Mouse (Mus musculus): ENCODE measurements around the gene Atad2b.
"Not testable (repeated sequence)": the region's sequence is repeated elsewhere in the genome, so short reads cannot be mapped to it uniquely, and the experiment has no call there.

Atad2b gene

DNA sequence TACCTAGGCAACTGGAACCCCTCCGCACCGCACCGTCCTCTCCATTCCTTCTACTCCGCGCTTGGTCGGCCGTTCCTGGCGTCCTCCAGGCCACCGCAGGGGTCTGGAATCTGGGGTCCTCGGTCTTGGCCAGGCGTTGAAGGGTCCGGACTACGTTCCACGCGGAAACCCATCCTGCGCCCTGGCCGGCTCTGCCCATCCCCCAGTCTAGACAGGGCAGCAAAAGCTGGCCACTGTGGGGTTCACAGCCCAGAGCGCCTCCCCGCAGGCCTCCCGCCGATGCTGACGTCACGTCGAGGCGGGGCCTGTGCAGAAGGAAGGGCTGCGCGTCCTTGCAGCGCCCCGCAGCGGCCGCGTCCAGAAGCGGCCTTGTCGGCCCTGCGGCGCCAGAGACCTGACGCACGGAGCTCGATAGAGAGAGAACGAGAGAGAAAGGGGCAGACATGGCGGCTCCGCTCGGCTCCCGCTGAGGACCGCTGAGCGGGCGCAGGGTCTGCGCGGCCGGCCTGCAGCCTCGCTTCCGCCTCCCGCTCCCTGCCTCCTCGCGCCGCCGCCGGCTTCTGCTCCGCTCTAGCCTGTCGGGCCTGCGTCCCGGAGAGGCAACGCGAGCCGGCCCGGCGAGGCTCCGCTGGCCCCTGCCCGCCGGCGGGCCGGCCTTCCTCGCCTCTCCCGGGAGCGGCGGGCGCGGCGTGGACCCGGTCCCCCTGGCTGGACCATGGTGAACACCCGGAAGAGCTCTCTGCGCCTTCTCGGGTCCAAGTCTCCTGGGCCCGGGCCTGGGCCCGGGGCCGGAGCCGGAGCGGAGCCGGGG, at the start of gene Atad2b:
TSS of gene Atad2b (plus strand) at position 360 of the 811 bp plus-strand sequence.
- peak; percentile 93 for DNase-seq (ENCODE audit: low read depth, low spot score)

DNA sequence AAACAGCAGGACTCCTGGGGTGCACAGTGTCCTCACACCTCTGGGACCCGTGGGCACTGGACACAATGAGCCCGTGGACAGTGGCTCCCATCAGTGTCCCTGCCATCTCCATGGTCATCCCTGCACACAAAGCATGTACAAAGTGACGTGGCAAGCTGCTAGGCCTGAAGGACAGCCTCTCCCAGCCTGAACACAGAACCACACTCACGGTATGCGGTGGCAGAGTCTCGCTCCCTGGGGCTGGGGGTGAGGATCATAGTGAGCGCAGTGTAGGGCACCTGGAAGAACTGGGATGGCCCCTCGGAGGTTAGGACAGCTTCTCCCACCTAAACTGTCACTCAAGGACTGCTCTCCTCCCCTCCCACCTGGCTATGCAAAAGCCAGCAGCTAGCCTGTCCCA, 48.2 kb upstream of the Atad2b start:
- no peak for DNase-seq (ENCODE audit: low read depth, low spot score)

DNA sequence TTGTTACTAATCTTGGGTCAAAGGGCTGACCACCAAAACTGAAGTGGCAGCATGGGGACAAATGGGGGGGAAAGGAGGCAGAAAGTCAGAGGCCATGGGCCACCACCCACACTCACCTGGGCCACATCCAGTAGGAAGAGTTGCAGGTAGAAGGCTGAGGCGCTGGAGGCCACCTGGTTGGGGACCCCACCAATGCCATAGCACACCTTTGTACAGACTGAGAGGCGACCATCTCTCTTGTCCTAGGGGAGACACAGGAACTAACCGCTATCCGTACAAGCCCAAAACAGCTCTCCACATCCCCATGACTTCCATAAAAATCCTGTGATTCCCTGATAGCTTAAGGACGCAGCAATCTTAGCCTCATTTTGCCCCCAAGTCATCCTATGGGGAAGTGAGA, 45.9 kb upstream of the Atad2b start:
- DNase-seq (ENCODE audit: low read depth, low spot score), result no peak

DNA sequence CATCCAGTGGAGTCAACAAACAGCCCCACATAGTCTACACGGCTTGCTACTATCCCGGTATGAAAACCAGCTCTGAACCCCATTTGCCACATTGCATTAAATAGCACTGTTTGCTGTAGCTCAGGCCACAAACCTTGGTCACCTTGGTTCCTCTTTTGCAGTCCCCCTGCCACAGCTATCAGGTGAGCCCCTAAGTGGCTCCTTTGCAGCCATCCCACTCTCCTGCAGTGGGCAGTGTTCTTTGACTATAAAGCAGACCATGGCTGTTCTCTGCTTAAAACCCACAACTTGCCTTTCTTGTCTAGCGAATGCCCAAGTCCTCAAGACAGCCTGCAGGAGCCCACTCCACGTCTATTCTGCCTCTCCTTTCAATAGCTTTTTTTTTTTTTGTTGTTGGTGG, 44.9 kb upstream of the Atad2b start:
- no peak for DNase-seq (ENCODE audit: low read depth, low spot score)

DNA sequence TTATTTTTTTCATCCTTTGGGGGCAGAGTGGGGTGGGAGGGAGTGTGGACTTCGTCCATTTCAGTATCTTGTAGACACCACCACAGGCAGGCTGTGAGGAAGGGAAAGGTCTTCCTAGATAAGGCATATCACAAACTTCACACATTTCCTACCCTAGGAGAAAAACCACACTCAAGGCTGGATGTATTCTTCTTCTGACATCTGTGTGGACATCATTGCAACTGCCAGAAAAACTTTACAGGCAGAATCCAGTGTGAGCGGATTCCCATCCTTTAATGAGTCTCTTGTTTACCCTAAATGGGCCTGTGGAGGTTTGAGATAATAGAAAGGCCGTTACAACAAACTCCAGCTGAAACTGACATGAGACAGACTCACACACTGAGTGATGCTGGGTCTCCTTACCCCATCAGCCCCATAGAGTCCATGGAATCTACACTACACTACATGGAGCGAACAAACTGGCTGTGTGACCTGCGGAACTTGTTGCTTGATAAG, 44.1 kb upstream of the Atad2b start:
- DNase-seq (ENCODE audit: low read depth, low spot score), result no peak

DNA sequence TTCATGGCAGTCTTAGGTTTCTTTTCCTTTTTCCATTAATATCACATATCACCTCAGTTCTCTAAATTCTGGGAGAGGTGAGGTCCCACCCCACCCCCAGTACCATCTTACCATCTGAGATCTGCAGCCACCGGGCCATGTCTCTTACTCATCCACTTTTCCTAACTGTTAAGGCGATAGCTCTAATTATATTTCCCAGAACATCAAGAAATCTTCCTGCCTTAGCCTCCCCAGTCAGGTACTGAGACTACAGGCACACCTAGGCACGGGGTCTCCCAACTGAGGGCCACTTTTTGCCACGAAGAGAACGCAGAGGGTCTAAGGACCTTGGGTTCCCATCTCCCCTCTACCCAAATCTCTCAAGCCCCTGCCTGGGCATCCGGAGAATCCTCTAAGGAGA, 43.6 kb upstream of the Atad2b start:
- DNase-seq (ENCODE audit: low read depth, low spot score), result no peak

DNA sequence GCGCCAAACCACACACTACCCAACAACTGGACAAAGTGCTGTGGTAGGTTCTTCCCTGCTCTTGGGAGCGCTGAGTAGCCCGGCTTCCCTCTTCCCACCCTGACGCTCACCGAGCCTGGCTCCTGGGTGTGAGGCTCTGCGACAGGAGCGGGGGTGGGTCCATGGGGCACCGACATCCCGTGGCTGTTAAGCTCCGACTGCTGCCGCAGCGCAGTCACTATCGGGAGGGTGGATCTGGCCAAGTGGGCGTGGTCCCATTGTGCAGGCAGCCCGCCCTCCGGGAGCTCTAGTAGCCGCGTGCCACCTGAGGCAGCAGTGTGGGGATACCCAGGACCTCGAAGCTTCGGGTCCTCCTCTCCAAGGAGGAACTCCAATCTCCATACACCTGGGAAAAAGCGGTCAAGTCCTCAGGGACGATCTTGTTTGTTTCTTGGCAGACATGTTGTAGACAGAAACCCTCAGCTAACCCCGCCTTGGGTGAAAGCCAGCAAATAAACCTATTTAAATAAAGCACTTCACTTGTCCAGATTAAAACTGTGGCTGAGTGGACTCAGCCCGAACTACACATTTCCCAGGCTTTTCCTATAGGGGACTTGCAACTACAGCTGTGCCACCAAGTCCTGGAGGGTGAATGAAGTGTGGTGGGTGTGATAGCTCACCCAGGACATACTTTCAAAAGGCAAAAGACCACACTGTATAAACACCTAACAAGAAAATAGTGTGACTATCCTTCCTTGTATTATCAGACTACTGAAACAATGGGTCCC, 42.8 kb upstream of the Atad2b start, which contains the start of gene Mfsd2b:
TSS of gene Mfsd2b (minus strand) at position 199 of the 767 bp plus-strand sequence.
- DNase-seq (ENCODE audit: low read depth, low spot score), result peak; percentile 87

DNA sequence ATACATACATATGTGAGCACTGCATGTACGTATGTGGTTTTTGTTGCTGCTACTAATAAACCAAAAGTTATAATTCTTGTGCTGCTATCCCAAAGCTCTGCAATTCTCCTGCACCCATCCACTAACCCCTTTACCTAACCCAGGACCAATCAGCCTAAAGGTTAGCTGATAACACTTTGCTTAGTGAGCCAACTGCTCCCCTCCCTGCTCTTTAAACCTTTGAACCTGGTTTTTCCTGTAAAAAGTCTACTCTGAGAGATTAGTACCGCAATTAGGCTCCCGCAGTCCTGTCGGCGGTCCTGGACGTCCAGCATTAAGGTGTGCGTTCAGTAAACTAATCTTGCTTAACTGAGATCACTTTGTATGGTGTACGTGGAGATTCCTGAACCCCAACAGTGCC, 41.5 kb upstream of the Atad2b start:
- no peak for DNase-seq (ENCODE audit: low read depth, low spot score)

DNA sequence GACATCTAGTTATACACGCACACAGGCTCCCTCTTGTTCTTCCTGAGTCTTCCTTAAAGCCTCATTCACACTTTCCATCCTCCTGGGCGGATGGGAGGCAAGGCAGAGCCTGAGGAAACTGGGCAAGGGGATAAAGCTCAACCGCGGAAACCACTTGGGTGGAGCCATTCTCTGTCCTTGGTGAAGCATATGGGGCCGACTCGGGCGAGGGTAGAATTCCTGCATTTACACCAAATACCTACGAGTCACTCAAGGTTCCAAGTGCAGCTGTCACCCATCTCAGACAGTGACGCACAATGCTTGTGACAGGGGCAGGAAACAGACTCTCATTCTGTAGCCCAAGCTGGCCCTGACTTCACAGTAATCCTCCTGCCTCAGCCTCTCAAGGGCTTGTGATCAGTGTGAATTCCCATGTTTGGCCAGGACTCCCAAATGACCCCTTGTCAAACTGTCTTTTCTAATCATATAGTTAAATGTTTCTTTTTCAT, 38.8 kb upstream of the Atad2b start:
- peak; percentile 73 for DNase-seq (ENCODE audit: low read depth, low spot score)

DNA sequence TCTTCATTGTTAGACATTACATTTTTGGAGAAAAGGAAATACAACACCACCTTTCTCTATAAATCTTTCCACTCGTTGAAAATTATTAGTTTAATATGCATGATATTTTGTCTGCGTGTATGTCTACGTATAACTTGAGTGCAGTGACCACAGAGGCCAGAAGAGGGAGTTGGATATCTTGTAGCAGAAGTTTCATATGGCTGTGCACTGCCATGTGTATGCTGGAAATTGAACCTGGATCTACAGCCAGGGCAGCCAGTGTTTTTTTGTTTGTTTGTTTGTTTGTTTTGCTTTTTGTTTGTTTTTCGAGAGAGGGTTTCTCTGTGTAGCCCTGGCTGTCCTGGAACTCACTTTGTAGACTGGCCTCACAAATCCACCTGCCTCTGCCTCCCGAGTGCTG, 38.1 kb upstream of the Atad2b start:
- peak; percentile 72 for DNase-seq (ENCODE audit: low read depth, low spot score)

DNA sequence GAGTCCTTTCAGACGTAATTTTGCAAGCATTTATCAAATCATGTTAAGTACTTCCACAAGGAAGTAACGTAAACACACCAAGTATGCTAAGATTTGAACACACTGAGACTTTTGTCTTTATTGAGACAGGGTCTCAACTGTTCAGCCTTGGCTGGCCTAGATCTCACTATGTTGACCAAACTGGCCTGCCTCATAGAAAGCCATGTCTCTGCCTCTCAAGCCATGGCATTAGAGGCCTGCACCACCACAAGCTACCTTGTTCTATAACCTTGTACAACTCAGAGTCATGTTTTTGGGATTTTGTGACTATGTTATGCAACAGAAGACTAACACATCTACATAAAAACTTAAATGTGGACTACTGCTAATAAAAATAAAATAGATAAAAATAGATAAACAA, 35.1 kb upstream of the Atad2b start:
- DNase-seq (ENCODE audit: low read depth, low spot score), result no peak

DNA sequence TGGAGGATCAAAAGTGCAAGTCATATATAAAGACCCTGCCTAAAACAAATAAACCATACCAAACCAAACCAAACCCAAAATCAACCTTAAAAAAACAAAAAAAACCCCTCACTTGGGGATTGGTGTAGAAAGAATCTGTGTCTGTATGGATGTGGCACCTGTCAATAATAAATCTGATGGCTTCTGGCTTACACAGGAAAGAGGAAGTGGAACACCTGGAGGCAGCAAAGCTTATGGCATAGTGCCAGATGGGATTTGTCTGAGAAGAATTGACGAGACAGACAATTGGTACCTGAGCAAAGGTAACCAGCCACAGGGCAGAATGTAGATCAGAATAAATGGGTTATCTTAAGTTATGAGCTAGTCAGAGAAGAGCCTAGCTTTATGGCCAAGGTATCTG, 32.1 kb upstream of the Atad2b start:
- DNase-seq (ENCODE audit: low read depth, low spot score), result no peak

DNA sequence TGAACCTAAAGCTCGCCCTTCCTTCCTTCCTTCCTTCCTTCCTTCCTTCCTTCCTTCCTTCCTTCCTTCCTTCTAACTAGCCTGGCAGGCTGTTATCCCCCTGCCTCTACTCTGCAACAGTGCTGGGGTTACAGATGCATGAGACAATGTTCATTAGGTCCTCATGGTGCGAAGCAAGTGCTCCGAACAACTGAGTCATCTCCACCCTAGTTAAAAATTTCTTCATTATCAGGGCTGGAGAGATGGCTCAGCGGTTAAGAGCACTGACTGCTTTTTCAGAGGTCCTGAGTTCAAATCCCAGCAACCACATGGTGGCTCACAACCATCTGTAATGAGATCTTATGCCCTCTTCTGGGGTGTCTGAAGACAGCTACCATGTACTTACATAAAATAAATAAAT, 30.6 kb upstream of the Atad2b start:
- DNase-seq (ENCODE audit: low read depth, low spot score), result not testable (repeated sequence)

DNA sequence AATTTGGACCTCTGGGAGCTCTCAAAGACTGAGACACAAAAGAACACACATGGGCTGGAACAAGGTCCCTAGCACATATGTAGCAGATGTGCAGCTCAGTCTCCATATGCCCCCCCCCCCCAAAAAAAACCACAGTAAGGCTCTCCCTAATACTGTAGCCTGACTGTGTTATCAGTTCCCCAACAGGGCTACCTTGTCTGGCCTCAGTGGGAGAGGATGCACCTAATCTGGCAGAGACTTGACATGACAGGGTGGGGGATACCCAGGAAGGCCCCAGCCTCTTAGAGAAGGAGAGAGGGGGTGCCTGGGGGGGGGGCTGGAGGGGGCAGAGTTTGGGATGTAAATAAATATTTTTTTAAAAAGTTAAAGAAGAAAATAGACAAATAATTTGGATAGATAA, 28.4 kb upstream of the Atad2b start:
- DNase-seq (ENCODE audit: low read depth, low spot score), result no peak

DNA sequence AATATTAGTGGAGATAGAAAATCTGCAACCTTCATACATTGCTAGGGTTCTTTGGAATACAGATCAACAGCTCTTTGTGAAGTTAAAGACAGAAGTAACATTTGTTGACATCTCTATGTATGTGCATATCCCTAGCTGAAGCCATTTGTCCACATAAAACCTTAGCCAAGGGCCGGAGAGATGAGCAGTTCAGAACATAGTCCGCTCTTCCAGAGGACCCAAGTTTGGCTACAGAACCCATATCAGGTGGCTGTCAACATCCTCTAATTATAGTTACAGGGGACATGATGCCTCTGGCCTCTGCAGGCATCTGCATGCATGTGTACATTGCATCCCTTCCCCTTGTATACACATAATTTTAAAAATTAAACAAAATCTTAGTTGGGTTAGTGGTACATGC, 27.9 kb upstream of the Atad2b start:
- DNase-seq (ENCODE audit: low read depth, low spot score), result no peak

DNA sequence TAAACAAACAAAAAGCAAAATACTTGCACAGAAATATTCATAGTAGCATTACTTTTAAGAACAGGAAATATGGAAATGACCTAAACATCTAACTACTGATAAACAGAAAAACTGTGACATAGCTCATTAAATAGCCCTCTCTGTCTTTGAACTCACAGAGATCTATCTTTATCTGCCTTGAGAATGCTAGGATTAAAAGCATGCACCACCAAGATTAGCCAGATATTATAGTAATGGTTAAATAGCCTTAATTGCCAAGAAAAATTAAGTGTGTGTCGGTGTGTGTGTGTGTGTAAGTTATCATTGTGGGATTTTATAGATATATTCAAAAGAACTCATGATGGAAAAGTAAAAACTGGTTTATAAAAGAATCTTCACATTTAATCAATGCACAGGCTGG, 27.3 kb upstream of the Atad2b start:
- DNase-seq (ENCODE audit: low read depth, low spot score), result no peak

DNA sequence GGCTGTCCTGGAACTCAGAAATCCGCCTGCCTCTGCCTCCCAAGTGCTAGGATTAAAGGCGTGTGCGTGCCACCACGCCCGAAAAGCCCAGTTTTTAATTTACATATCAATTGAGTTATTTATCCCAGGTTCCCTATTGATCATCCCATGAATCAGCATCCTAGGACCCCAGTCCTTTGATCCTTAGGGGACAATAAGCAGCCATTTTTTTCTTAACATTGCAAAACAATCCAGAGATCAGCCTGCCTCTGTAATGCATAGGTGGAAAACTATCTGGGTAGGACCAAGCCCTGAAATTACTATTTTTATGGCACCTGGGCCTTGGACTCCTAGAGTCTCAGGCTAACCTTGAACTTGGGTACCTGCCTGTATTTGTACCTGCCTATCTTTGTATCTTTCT, 19.1 kb upstream of the Atad2b start:
- peak; percentile 99 for DNase-seq (ENCODE audit: low read depth, low spot score)

DNA sequence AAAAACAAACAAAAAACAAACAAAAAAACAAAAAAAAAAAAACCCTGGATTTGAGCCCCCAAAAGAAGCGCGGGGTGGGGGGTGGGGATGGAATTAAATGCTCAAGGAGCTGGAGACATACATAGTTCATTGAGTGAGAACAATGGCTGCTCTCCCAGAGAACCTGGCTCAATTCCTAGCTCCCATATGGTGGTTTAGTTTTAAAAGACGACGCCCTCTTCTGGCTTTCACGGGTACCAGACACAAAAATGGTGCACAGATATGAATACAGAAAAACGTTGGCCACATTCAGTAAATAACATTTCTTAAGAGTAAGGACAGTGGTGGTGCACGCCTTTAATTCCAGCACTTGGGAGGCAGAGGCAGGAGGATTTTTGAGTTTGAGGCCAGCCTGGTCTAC, 11.2 kb upstream of the Atad2b start:
- peak; percentile 82 for DNase-seq (ENCODE audit: low read depth, low spot score)

DNA sequence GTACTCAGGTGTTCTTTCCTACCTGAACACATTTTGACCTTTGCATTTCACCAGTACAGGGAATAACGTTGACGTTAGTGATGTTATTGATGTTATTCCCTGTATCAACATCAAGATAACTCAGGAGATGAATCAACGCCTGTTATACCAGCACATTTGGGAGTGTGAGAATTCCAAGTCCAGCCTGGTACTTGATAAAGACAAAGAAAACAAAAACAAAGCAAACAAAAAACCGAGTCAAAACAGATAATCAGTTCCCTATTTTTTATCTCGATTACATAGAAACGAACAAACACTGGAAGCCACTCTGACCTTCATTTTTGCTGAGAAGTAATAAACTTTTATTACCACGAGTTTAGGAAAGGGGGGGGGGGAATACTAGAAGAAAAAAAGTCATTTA, 10.7 kb upstream of the Atad2b start:
- DNase-seq (ENCODE audit: low read depth, low spot score), result no peak

DNA sequence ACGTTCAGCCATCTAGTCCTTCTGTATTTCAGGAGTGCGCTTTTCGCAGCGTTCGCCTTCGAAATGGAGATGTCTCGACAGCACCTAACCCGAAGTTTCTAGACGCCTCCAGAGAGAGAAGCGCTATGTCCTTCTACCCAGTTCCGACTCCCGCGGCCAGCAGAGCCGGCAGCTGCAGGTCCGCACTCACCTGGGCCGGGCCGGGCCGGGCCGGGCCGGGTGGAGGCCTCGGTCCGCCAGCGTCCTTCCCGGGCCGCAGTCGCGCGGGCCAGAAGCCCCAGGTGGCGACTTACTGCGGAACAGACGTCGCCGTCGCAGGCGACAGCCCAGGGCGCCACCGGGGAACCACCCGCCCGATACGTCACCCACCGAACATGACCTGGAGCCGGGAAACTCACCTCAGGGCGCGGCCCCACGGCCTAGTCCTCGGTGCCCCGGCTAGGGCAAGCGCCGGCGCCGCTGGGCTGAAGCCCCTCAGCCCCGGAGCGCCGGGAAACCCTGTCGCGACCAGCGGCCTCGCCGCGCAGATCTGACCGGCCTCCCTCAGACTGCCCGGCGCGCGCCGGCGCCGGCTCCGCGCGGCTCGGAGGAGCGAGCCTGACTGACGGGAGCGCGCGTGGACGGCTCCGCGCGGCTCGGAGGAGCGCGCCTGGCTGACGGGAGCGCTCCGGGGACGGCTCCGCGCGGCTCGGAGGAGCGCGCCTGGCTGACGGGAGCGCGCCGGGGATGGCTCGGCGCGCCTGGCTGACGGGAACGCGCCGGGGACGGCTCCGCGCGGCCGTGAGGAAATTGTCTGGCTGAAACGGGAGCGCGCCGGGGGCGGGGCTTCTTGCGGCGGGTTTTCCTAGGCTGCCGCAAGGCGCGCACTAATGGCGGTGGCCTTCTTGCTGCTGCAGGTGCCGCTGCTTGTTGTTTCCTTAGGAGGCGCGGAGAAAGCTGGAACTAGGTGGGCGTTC, 9.9 kb upstream of the Atad2b start, which contains the start of gene Ubxn2a:
TSS of gene Ubxn2a (minus strand) at position 755 of the 956 bp plus-strand sequence.
- DNase-seq (ENCODE audit: low read depth, low spot score), result peak; percentile 93

DNA sequence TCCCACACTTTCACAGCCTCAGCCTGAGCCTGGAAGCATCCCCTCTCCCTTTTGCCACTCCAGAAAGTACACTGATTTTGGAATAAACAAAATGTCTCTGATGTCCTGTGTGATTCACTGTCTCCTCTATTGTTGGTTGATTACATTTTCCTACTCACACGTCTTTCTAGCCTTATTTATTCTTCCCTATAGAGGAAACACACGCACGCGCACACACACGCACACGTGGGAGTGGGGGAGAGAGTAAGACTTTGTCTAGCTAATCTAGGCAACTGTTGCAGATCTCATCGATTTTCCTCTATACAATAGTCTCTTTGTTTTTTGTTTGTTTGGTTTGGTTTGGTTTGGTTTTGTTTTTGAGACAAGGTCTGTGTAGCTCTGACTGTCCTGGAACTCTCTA, 8.8 kb upstream of the Atad2b start:
- DNase-seq (ENCODE audit: low read depth, low spot score), result peak; percentile 71
